Mouse (Mus musculus) midbrain, embryonic 12.5 days (tissue): ENCODE measurements at regions not wholly inside any gene's neighbourhood (a gene's known extent, or its start where the extent isn't known, plus 50 kb on each side); places are given as distances from the start of the nearest gene placed in this dataset.
"Not testable (repeated sequence)": the region's sequence is repeated elsewhere in the genome, so short reads cannot be mapped to it uniquely, and the experiment has no call there.

Experiments
- ATAC-seq: fragments of 200-750 bp; cut with Nextera tagmentation; 2 replicates; pipeline ENCODE4 v1.8.0; 2017; ENCODE audit warnings: low read depth, moderate TSS enrichment, moderate library complexity; ENCODE audit not compliant: low FRiP score
- H3K27ac ChIP-seq: fragments of 300-500 bp; sonication (generic); replicated peaks from 2 replicates; pipeline ENCODE4 v1.5.1; 2016; ENCODE audit warnings: mild to moderate bottlenecking
- H3K27me3 ChIP-seq: fragments of 300-500 bp; sonication (generic); 2 replicates; pipeline ENCODE4 v1.6.1; 2016; ENCODE audit warnings: mild to moderate bottlenecking
- H3K36me3 ChIP-seq: fragments of 300-500 bp; sonication (generic); 2 replicates; pipeline ENCODE4 v1.6.1; 2016
- H3K4me1 ChIP-seq: fragments of 300-500 bp; sonication (generic); 2 replicates; pipeline ENCODE4 v1.6.1; 2016
- H3K4me2 ChIP-seq: fragments of 300-500 bp; sonication (generic); replicated peaks from 2 replicates; pipeline ENCODE4 v1.6.1; 2016; ENCODE audit warnings: mild to moderate bottlenecking, moderate library complexity
- H3K4me3 ChIP-seq: fragments of 300-500 bp; sonication (generic); 2 replicates; pipeline ENCODE4 v1.5.1; 2016; ENCODE audit warnings: mild to moderate bottlenecking
- H3K9ac ChIP-seq: fragments of 300-500 bp; sonication (generic); replicated peaks from 2 replicates; pipeline ENCODE4 v1.6.1; 2016; ENCODE audit warnings: mild to moderate bottlenecking, moderate library complexity
- H3K9me3 ChIP-seq: fragments of 300-500 bp; sonication (generic); 2 replicates; pipeline ENCODE4 v1.6.1; 2016; ENCODE audit warnings: mild to moderate bottlenecking
- WGBS: fragments of 180-500 bp; shearing (Covaris S2); methylation state at CpG from one replicate; pipeline ENCODE4 v1.1.7; 2016; 5-methylcytosine and 5-hydroxymethylcytosine counted together

- ATAC-seq, H3K36me3 ChIP-seq, H3K4me3 ChIP-seq, H3K27ac ChIP-seq, H3K9ac ChIP-seq, H3K4me1 ChIP-seq, H3K9me3 ChIP-seq, H3K27me3 ChIP-seq, H3K4me2 ChIP-seq: not testable (repeated sequence)
- WGBS: 62% methylated on average over 2 of the region's 2 CpGs
Observed at GRCm38 (mm10) chr3:110880472-110880871, 629.7 kb upstream of the Prmt6 start.

- Histone ChIP-seq H3K9me3 (no peaks in the 10 kb centered on the region), H3K4me2 (no peak overlapping the region), H3K9ac (no peak overlapping the region), H3K4me3 (no peak overlapping the region), H3K27me3 (no peaks in the 10 kb centered on the region), H3K4me1 (no peaks in the 10 kb centered on the region), H3K27ac (no peak overlapping the region), H3K36me3 (no peaks in the 10 kb centered on the region)
- WGBS: 73% methylated on average over 1 of the region's 1 CpGs
- ATAC-seq: no peak
Observed at GRCm38 (mm10) chr3:110865989-110866388, 615.2 kb upstream of the Prmt6 start.

- no peaks in the 10 kb centered on the region for H3K36me3 ChIP-seq
- WGBS: 87% methylated on average over 2 of the region's 2 CpGs
Observed at GRCm38 (mm10) chr3:110847222-110847621, 596.4 kb upstream of the Prmt6 start.

GRCm38 (mm10) chr3:110820709-110821401 lies 570.1 kb upstream of the Prmt6 start:
- no peak for ATAC-seq
- H3K9ac ChIP-seq: no peak overlapping the region
- H3K4me1 ChIP-seq: no peaks in the 10 kb centered on the region
- H3K27me3 ChIP-seq: no peaks in the 10 kb centered on the region
- no peak overlapping the region for H3K4me3 ChIP-seq
- no peaks in the 10 kb centered on the region for H3K36me3 ChIP-seq
- H3K4me2 ChIP-seq: no peak overlapping the region
- no peak overlapping the region for H3K27ac ChIP-seq
- H3K9me3 ChIP-seq: no peaks in the 10 kb centered on the region
- 74% methylated on average over 3 of the region's 3 CpGs for WGBS

More at GRCm38 (mm10) chr3:110847222-110847621, 596.4 kb upstream of the Prmt6 start:
- no peaks in the 10 kb centered on the region for H3K4me1 ChIP-seq
- H3K9me3 ChIP-seq: no peaks in the 10 kb centered on the region
- H3K4me2 ChIP-seq: no peak overlapping the region
- H3K9ac ChIP-seq: no peak overlapping the region
- no peak overlapping the region for H3K27ac ChIP-seq
- no peaks in the 10 kb centered on the region for H3K27me3 ChIP-seq
- no peak for ATAC-seq
- no peak overlapping the region for H3K4me3 ChIP-seq

- Histone ChIP-seq H3K36me3 (no peaks in the 10 kb centered on the region), H3K4me1 (peaks cover 5% of the 10 kb centered on the region; the same call in 1 of the 2 replicates), H3K9ac (no peak overlapping the region), H3K27me3 (no peaks in the 10 kb centered on the region), H3K4me2 (no peak overlapping the region), H3K9me3 (no peaks in the 10 kb centered on the region), H3K27ac (no peak overlapping the region), H3K4me3 (no peak overlapping the region)
- ATAC-seq: peak; percentile 52
- 45% methylated on average over 4 of the region's 4 CpGs for WGBS
Observed at GRCm38 (mm10) chr3:110789009-110789586, 538.3 kb upstream of the Prmt6 start.

- Histone ChIP-seq H3K4me3 (no peak overlapping the region), H3K4me1 (no peaks in the 10 kb centered on the region), H3K9me3 (no peaks in the 10 kb centered on the region), H3K27ac (no peak overlapping the region), H3K9ac (no peak overlapping the region), H3K4me2 (no peak overlapping the region), H3K27me3 (no peaks in the 10 kb centered on the region), H3K36me3 (no peaks in the 10 kb centered on the region)
- no peak for ATAC-seq
- 98% methylated on average over 1 of the region's 1 CpGs for WGBS
Observed at GRCm38 (mm10) chr3:110755266-110755665, 504.5 kb upstream of the Prmt6 start.

- ATAC-seq: no peak
- Histone ChIP-seq H3K9me3 (no peaks in the 10 kb centered on the region), H3K9ac (no peak overlapping the region), H3K4me3 (no peak overlapping the region), H3K27ac (no peak overlapping the region), H3K4me1 (no peaks in the 10 kb centered on the region), H3K36me3 (no peaks in the 10 kb centered on the region), H3K27me3 (no peaks in the 10 kb centered on the region), H3K4me2 (no peak overlapping the region)
- 66% methylated on average over 2 of the region's 2 CpGs for WGBS
Observed at GRCm38 (mm10) chr3:110746273-110746672, 495.5 kb upstream of the Prmt6 start.

GRCm38 (mm10) chr3:110700122-110700521 lies 449.3 kb upstream of the Prmt6 start:
- H3K27me3 ChIP-seq: no peaks in the 10 kb centered on the region
- H3K4me3 ChIP-seq: no peak overlapping the region
- H3K9ac ChIP-seq: no peak overlapping the region
- H3K36me3 ChIP-seq: no peaks in the 10 kb centered on the region
- 18% methylated on average over 4 of the region's 4 CpGs for WGBS
- no peak overlapping the region for H3K27ac ChIP-seq
- 0 out of 2 replicates have a peak, but pooled peaks cover 5% of the 10 kb centered on the region for H3K4me1 ChIP-seq
- no peak overlapping the region for H3K4me2 ChIP-seq
- no peaks in the 10 kb centered on the region for H3K9me3 ChIP-seq
- ATAC-seq: no peak

- Histone ChIP-seq H3K9me3 (no peaks in the 10 kb centered on the region), H3K4me2 (no peak overlapping the region), H3K36me3 (no peaks in the 10 kb centered on the region), H3K9ac (no peak overlapping the region), H3K4me1 (peaks cover 2% of the 10 kb centered on the region; the same call in 1 of the 2 replicates), H3K27me3 (no peaks in the 10 kb centered on the region), H3K27ac (0 out of 2 replicates have a peak overlapping the region, but pooled peaks have one; percentile 15), H3K4me3 (no peak overlapping the region)
- 49% methylated on average over 7 of the region's 7 CpGs for WGBS
- ATAC-seq: peak; percentile 72
Observed at GRCm38 (mm10) chr3:110667525-110668005, 416.8 kb upstream of the Prmt6 start.

- H3K9ac ChIP-seq: no peak overlapping the region
- H3K36me3 ChIP-seq: no peaks in the 10 kb centered on the region
- H3K4me1 ChIP-seq: peaks cover 2% of the 10 kb centered on the region; the same call in 1 of the 2 replicates
- no peaks in the 10 kb centered on the region for H3K27me3 ChIP-seq
- H3K4me2 ChIP-seq: no peak overlapping the region
- 73% methylated on average over 2 of the region's 2 CpGs for WGBS
- H3K4me3 ChIP-seq: no peak overlapping the region
- H3K27ac ChIP-seq: 0 out of 2 replicates have a peak overlapping the region, but pooled peaks have one; percentile 15
- peak; percentile 53; the same call in 1 of the 2 replicates for ATAC-seq
- no peaks in the 10 kb centered on the region for H3K9me3 ChIP-seq
Observed at GRCm38 (mm10) chr3:110666992-110667391, 416.2 kb upstream of the Prmt6 start.

GRCm38 (mm10) chr3:110657495-110658105 lies 406.8 kb upstream of the Prmt6 start:
- WGBS: 79% methylated on average over 4 of the region's 4 CpGs
- Histone ChIP-seq H3K9me3 (no peaks in the 10 kb centered on the region), H3K27ac (no peak overlapping the region), H3K27me3 (no peaks in the 10 kb centered on the region), H3K4me1 (no peaks in the 10 kb centered on the region), H3K4me3 (no peak overlapping the region), H3K4me2 (no peak overlapping the region), H3K36me3 (no peaks in the 10 kb centered on the region), H3K9ac (no peak overlapping the region)
- ATAC-seq: no peak

GRCm38 (mm10) chr3:110626326-110626725 lies 375.5 kb upstream of the Prmt6 start:
- Histone ChIP-seq H3K4me2 (no peak overlapping the region), H3K4me1 (no peaks in the 10 kb centered on the region), H3K9me3 (no peaks in the 10 kb centered on the region), H3K27ac (no peak overlapping the region), H3K36me3 (no peaks in the 10 kb centered on the region), H3K27me3 (no peaks in the 10 kb centered on the region), H3K9ac (no peak overlapping the region), H3K4me3 (no peak overlapping the region)
- WGBS: 89% methylated on average over 3 of the region's 3 CpGs
- ATAC-seq: no peak
